ENCODE assay signal across 13 mouse cellular contexts in genomic region chr11:90036416-90036815, GRCm38 (mm10). TPM values are rescaled to one million over a fixed set of nuclear protein-coding genes. Genes with fewer than 3 reads are reported as not detected.
DNase-seq lines count a peak whose midpoint lies in the region; ATAC-seq and TF ChIP-seq lines count a peak whose summit lies in the region.
"Had no signal": no experiment of that assay in that cellular context is flagged by ENCODE, and none has a peak within 500 bp of the region (broad histone marks: within the 10 kb centered on the region; RNA-seq: fewer than 3 reads in every experiment).

No protein-coding gene starts in this region.

- no peaks in the 10 kb centered on the region for H3K36me3 ChIP-seq in hindbrain, postnatal 0 days (ENCODE audit: insufficient read depth, low read length)
- no peaks in the 10 kb centered on the region for H3K36me3 ChIP-seq in hindbrain, embryonic 10.5 days
- no peaks in the 10 kb centered on the region for H3K36me3 ChIP-seq in small intestine, adult 2 months (ENCODE audit: control insufficient read depth, insufficient read depth, low read length)
- H3K36me3 ChIP-seq: G1E; hindbrain, embryonic 12.5 days had no signal

- H3K9ac ChIP-seq in hindbrain, postnatal 0 days (replicated peaks; ENCODE audit: low read length) = no peak overlapping the region
- H3K9ac ChIP-seq: hindbrain, embryonic 12.5 days had no signal

- no peak for ATAC-seq in hindbrain, postnatal 0 days
- no peak for ATAC-seq in Patski
- ATAC-seq: forebrain, embryonic 16.5 days had no signal

- CTCF ChIA-PET in Patski (lab: Charles Lee) = interaction anchor here (1.3 to 1.5 kb wide), 2 partner anchors 10 to 16 kb away, joined by 3 read pairs; no protein-coding TSS in a partner anchor

- TF ChIP-seq CTCF in hindbrain, postnatal 0 days (IDR thresholded peaks at IDR 0.05; ENCODE audit: low read depth) = peak; percentile 38; the same call in 1 of the 2 replicates
- TF ChIP-seq CTCF in Patski (IDR thresholded peaks at IDR 0.05) = peak; percentile 46
- peak; percentile 33; the same call in 1 of the 2 replicates for TF ChIP-seq CTCF in small intestine, adult 2 months (IDR thresholded peaks at IDR 0.05; ENCODE audit: extremely low read depth, insufficient read length, insufficient replicate concordance, low read depth, low read length)

- POLR2A ChIA-PET in Patski (lab: Charles Lee) = no interaction called here

- no peaks in the 10 kb centered on the region for H3K9me3 ChIP-seq in hindbrain, postnatal 0 days (ENCODE audit: low read length)
- 0 out of 2 replicates have a peak, but pooled peaks cover 2% of the 10 kb centered on the region for H3K9me3 ChIP-seq in hindbrain, embryonic 10.5 days

- TF ChIP-seq POLR2A in small intestine, adult 2 months (IDR thresholded peaks at IDR 0.05; ENCODE audit: low read depth, low read length) = no peak

- H3K4me2 ChIP-seq in hindbrain, postnatal 0 days (ENCODE audit: low read depth, low read length) = no peak overlapping the region
- H3K4me2 ChIP-seq: hindbrain, embryonic 12.5 days had no signal

- WGBS in hindbrain, postnatal 0 days = 95% methylated on average over 4 of the region's 4 CpGs
- WGBS in hindbrain, embryonic 10.5 days = 86% methylated on average over 4 of the region's 4 CpGs
- WGBS in small intestine, adult 2 months = 87% methylated on average over 4 of the region's 4 CpGs

- H3K4me3 ChIP-seq in hindbrain, postnatal 0 days (ENCODE audit: low read length) = no peak overlapping the region
- no peak overlapping the region for H3K4me3 ChIP-seq in hindbrain, embryonic 10.5 days
- no peak overlapping the region for H3K4me3 ChIP-seq in small intestine, adult 2 months (ENCODE audit: low read depth, low read length)
- H3K4me3 ChIP-seq: hindbrain, embryonic 12.5 days had no signal

- in situ Hi-C loops in Patski (cut with MboI; ENCODE audit: low pct_unique_long_range_greater_than_20kb) = no loop called here

- H3K27ac ChIP-seq in hindbrain, postnatal 0 days = no peak overlapping the region
- no peak overlapping the region for H3K27ac ChIP-seq in hindbrain, embryonic 10.5 days
- H3K27ac ChIP-seq in small intestine, adult 2 months (ENCODE audit: insufficient read depth, low read depth, low read length) = no peak overlapping the region
- H3K27ac ChIP-seq: hindbrain, embryonic 12.5 days had no signal

- no peak for DNase-seq in hindbrain, postnatal 0 days (ENCODE audit: low spot score)
- DNase-seq in hindbrain, embryonic 10.5 days (ENCODE audit: low spot score) = no peak
- peak; percentile 52 for DNase-seq in lung, postnatal 10 days
- no peak for DNase-seq in lung, postnatal 4 days
- DNase-seq in Patski (ENCODE audit: low read depth, low spot score) = no peak
- DNase-seq in natural killer cell, adult 2 months (ENCODE audit: low spot score in 2 of 2) = no peak
- DNase-seq: cerebellum, postnatal 14 days; heart, adult 18-20 months; kidney, postnatal 36 days had no signal

- peaks cover 4% of the 10 kb centered on the region; the same call in 1 of the 2 replicates for H3K27me3 ChIP-seq in hindbrain, postnatal 0 days (ENCODE audit: insufficient read depth, low read length)
- peaks cover 17% of the 10 kb centered on the region for H3K27me3 ChIP-seq in hindbrain, embryonic 10.5 days (ENCODE audit: insufficient read depth, poor library complexity, severe bottlenecking)
- peaks cover 27% of the 10 kb centered on the region for H3K27me3 ChIP-seq in Patski
- 0 out of 2 replicates have a peak, but pooled peaks cover 3% of the 10 kb centered on the region for H3K27me3 ChIP-seq in small intestine, adult 2 months (ENCODE audit: control insufficient read depth, insufficient read depth, low read length)

- H3K4me1 ChIP-seq in hindbrain, postnatal 0 days (ENCODE audit: insufficient read depth, low read length) = no peaks in the 10 kb centered on the region
- peaks cover 8% of the 10 kb centered on the region for H3K4me1 ChIP-seq in hindbrain, embryonic 10.5 days (replicated peaks)
- no peaks in the 10 kb centered on the region for H3K4me1 ChIP-seq in small intestine, adult 2 months (ENCODE audit: control insufficient read depth, insufficient read depth, insufficient read length, low read length)

RNA-seq across cellular contexts. Expression of gene Tmem100, which starts 6.3 kb away (rescaled TPM):
- 8.6 and 11.6 TPM in 2 replicates for total RNA-seq in hindbrain, postnatal 0 days (2014; rRNA removed)
- polyA plus RNA-seq in hindbrain, postnatal 0 days (2015; fragmentation: Nextera tagmentation; extraction: Ambion mirVana) = 19.3 and 23.5 TPM in 2 replicates
- polyA plus RNA-seq in hindbrain, embryonic 10.5 days (2016; fragmentation: Nextera tagmentation; extraction: Ambion mirVana) = 4.5 and 7.5 TPM in 2 replicates
- not detected for polyA plus RNA-seq in Patski (2021)
- 0.62 and 0.66 TPM in 2 replicates for polyA plus RNA-seq in small intestine, adult 2 months (2012; rRNA removed)

RNA-seq across cellular contexts. Expression of gene Pctp, which starts 33.7 kb away (rescaled TPM):
- 0.42 and 1.5 TPM in 2 replicates for total RNA-seq in hindbrain, postnatal 0 days (2014; rRNA removed)
- polyA plus RNA-seq in hindbrain, postnatal 0 days (2015; fragmentation: Nextera tagmentation; extraction: Ambion mirVana) = 1.3 and 1.5 TPM in 2 replicates
- polyA plus RNA-seq in hindbrain, embryonic 10.5 days (2016; fragmentation: Nextera tagmentation; extraction: Ambion mirVana) = 15.0 and 19.6 TPM in 2 replicates
- 4.6 TPM for polyA plus RNA-seq in Patski (2021)
- polyA plus RNA-seq in small intestine, adult 2 months (2012; rRNA removed) = 0.70 and 1.4 TPM in 2 replicates
